Mouse (Mus musculus) natural killer cell, adult 2 months (primary cell): ENCODE results near the gene Gm21992.
A peak's percentile ranks its signal among the peaks of the same experiment; 100 is the strongest.

ENCODE experiments used
- DNase-seq, 2 experiments: peaks; one replicate each; pipeline ENCODE4 v3.0.0; 2022; ENCODE audit warnings: low spot score in 2 of 2

Gm21992 gene

DNA sequence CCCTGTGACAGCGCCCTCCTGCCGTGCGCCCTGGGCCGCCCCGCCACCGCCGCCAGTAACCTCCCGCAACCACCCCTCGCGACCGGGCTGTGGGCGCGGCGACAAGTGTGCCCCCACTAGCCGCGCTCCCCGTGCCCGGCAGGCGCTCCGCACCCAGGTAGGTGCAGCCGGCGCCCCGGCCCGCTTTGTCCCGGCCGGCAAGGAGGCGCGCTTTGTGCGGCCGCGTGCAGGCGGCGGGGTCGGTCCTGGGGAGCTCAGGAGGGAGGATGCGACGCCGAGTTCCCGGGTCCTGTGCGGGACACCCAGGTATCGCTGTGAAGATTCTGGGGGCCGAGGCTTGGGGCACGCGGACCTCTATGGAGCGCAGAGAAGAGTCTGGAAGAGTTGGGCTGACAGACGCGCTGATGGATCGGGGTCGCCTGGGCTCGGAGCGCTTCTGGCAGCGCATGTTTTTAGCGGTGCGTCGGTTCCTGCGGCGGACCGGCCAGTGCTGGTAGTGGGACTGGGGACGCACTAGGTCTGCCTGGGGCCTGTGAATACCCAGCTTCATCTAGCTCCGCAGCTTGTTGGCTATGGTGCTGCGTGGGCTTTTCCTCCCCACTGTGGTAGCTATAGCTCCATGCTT is 99.1 kb downstream of the Gm21992 start:
- no peak for DNase-seq

- no peak for DNase-seq
These were observed 99.7 kb downstream of the Gm21992 start for GRCm38 (mm10) chr19:4711601-4712155.

- DNase-seq: no peak
These were observed 100.3 kb downstream of the Gm21992 start, which contains the start of gene Sptbn2 for GRCm38 (mm10) chr19:4711098-4711600. TSS of gene Sptbn2 (plus strand) at chr19:4711167.

- DNase-seq: no peak
These were observed 102.6 kb downstream of the Gm21992 start for GRCm38 (mm10) chr19:4708765-4709164.

GRCm38 (mm10) chr19:4701221-4701620 is 110.2 kb downstream of the Gm21992 start:
- no peak for DNase-seq

GRCm38 (mm10) chr19:4700656-4701055 is 110.8 kb downstream of the Gm21992 start:
- DNase-seq: no peak

DNA sequence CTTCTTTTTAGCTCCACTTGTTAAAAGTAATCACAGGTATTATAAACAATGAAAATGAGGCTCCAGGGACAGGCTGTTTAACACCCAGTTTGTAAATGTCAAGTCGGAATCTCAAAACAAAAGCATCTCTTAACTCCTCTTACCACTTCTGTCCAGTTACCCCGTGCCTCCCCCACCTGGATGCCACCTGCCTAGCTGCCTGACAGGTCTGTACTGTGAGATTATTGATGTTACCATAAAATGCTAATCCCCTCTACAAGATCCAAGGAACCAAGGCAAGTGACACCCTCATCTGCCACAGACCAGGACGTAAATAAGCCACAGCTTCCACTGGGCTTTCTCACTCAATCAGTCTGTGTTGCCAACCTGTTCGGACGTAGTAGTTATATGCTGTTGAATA is 111.6 kb downstream of the Gm21992 start:
- DNase-seq: no peak

- no peak for DNase-seq
These were observed 112.6 kb downstream of the Gm21992 start for GRCm38 (mm10) chr19:4698856-4699255.

- peak; percentile 15 to 23 for DNase-seq
These were observed 113.2 kb downstream of the Gm21992 start, which contains the start of gene Gm960 for GRCm38 (mm10) chr19:4698205-4698677. TSS of gene Gm960 (minus strand) at chr19:4698668.

DNA sequence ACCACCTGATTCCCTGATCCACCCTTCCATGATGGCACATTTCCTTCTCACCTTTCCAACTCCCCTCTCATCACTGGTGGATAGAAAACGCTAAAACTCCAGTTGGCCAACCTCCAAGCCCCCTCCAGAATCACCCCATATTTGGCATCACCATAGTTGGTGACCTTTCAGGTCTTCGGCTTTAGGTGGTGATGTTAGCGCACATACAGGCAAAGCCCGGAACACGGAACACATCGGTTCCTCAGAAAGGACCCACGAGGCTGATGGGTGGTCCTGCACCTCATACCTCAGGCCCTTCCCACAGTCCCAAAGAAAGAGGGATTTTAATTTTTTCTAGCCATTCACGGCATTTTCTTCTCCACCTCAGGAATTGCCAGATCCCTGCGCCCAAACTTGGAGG is 113.7 kb downstream of the Gm21992 start:
- no peak for DNase-seq

- no peak for DNase-seq
These were observed 114.3 kb downstream of the Gm21992 start for GRCm38 (mm10) chr19:4697121-4697520.

- no peak for DNase-seq
These were observed 117.1 kb downstream of the Gm21992 start for GRCm38 (mm10) chr19:4694346-4694745.
